Mouse (Mus musculus): ENCODE data around the gene Olfr1308.

The Olfr1308 gene

GRCm38 (mm10) chr2:111964844-111965243 is at the start of gene Olfr1308:
Olfr1308 (minus strand) TSS chr2:111964944.
- DNase-seq (ENCODE audit: low spot score in 2 of 2) = no peak

DNA sequence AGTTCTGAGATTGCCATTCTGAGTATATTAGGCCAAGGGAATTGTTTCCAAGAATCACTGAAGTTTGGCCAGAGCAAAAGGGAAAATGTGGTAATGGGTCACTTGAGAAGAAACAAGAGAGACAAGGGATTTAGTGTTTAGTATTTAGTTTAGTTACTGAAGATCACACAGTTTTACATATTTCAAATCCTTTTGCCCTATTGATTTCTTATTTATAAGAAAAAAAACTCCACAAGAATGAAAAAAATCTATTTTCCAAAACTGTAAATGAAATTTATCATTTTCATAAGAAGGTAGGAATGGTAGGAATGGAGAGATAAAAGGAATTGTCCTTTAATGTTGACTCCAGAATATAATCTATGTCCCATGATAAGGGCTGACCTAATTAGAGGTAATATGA is 47.9 kb upstream of the Olfr1308 start, which contains the start of gene Olfr1310:
Gene Olfr1310, minus strand, starts transcription at position 101 of the 400 bp plus-strand sequence.
- DNase-seq (ENCODE audit: low spot score in 2 of 2) = no peak

- no peak for DNase-seq (ENCODE audit: low spot score in 2 of 2)
Observed at GRCm38 (mm10) chr2:111990181-111990580, 25.4 kb upstream of the Olfr1308 start, which contains the start of gene Olfr1309. Olfr1309 (minus strand) TSS chr2:111990281.

DNA sequence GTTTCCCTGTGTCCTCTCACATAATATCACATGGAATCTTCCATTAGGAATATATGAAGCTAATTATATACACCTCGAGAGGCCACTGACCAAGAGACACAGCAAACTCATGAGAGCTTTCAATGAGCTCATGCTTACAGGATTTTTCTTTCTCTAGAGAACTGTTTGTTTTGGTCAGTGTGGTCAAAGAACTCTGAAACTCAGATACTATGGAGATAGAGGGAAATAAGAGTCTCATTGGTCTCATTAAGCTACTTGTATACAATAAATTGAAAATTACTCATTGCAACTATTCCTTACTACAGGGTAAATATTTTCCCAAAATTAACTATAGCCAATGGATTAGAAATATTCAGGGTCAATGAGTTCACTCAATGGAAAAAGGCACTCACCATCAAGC is 15.4 kb downstream of the Olfr1308 start, which contains the start of gene Olfr1307:
Gene Olfr1307, minus strand, starts transcription at position 101 of the 400 bp plus-strand sequence.
- no peak for DNase-seq (ENCODE audit: low spot score in 2 of 2)

GRCm38 (mm10) chr2:111916171-111916570 is 48.6 kb downstream of the Olfr1308 start, which contains the start of gene Olfr1306:
Olfr1306 (minus strand) TSS chr2:111916271.
- DNase-seq (ENCODE audit: low spot score in 2 of 2) = no peak

All from cerebellum, postnatal 4 days (tissue).